Mouse (Mus musculus): ENCODE measurements around the gene Trappc12.

DNA sequence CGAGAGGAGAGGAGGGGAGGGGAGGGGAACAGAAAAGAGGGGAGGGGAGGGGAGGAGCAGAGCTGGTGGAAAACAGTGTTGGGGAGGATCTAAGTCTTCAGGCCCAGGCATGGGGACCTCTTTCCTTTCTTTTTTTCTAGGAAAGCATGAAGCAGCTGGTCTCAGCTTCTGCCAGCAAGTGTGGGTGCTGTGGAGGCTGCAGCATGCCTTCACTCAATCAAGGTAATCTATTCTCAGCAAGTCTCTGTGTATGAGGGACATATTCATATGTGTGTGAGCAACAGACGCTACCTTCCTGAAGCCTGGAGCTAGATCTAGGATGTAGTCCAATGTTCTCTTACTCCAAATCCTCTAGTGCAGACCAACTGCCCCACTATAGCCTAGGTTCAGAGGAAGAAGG is 43.4 kb upstream of the Trappc12 start:
- TF ChIP-seq CTCF (IDR thresholded peaks at IDR 0.05; ENCODE audit: low read depth) (no peak), EP300 (IDR thresholded peaks at IDR 0.05; ENCODE audit: low read depth) (no peak)

All from liver, postnatal 0 days (tissue).